Mouse (Mus musculus): ENCODE data around the gene S100a1. TPM values are rescaled to one million over a fixed set of nuclear protein-coding genes. Genes with fewer than 3 reads are reported as not detected.
A peak's percentile ranks its signal among the peaks of the same experiment; 100 is the strongest.

The S100a1 gene
- 100 to 1,000 TPM in 2 of 4 experiments, 10 to 100 TPM in 2; 80.7 to 112 (median 94.7) TPM for total RNA-seq (2022)

DNA sequence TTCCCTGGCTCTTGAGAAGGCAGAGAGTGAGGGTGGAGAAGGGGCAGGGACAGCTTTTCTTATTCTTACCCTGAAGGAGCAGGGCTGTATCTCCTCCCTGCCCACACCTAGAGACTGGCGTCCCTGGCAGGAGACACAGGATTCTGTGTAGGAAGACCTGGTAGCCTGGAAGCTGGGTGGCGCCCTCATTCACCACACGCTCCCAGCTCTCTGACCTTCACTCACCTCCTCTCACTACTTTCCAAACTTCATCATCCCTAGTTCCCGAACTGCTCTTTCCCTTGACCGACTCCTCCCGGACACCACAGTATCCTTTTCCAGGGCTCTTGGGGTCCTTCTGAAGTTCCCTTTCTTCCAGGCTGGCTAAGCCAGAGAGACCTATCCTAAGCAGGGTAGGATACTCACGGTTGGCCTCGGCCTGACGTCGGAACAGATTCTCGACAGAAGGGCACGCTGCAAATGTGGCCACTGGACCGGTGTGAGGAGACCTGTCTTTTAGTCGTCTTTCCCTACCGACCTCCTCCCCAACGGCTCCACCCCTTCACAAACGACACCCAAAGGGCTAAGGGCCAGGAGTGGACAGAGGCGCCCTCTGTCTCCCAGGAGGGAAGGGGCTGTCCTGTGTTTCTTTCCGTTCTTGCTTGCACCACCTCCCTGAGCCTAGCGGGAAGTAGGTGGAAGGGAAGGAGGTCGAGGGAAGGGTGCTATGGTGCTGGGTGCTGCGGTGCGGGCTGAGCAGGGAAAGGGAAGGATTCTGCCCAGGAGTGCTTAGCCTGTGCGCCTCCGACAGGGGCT is at the start of gene S100a1, which contains the start of gene S100a13:
Gene S100a1, minus strand, starts transcription at position 597 of the 795 bp plus-strand sequence.
Gene S100a13, plus strand, starts transcription at position 640 of the 795 bp plus-strand sequence.
- peak; percentile 81 for DNase-seq

DNA sequence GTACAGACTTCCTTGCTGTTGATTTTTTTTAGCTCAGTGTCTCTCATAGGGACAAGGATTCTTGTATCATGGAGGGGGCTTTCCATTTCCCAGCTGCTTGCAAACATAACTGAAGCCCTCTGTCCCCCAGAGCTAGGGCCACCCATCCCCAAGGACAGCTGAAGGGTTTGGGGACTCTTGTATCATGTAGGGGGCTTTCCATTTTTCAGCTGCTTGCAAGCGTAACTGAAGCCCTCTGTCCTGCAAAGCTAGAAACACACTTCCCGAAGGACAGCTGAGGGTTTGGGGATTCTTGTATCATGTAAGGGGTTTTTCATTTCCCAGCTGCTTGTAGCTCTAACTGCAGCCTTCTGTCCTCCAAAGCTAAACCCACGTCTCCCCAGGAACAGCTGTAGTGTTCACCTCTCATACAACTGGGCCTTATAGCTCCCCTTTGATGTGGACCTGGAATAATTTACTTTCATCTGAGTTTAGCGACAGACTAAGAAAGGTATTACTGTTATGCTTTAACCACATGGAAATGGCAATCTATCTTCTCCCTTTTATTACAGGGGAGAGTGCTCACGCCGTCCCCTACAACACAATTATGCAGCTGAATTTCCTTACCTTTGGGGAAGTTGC is 45.9 kb upstream of the S100a1 start, which contains the start of gene S100a3:
Gene S100a3, plus strand, starts transcription at position 571 of the 621 bp plus-strand sequence.
- DNase-seq, result no peak

DNA sequence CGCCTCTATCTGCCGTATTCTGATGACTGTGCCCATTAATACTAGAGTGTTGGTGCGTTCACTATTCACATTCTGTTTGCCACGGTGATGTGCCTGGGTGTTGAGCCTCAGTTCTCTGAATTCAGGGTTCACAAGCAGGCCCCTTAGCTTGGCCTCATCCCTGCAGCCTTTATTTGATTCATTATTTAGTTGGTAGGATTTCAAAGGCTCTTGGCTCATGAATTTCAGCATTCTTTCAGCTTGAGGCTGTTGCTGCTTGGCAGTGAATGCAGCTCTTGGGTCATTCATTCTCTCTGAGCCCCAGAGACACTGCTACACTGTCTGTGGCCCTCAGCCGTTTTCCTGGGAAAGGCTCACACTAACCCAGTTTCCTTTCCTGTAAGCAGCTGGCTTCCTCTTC is 41.8 kb upstream of the S100a1 start:
- no peak for DNase-seq

DNA sequence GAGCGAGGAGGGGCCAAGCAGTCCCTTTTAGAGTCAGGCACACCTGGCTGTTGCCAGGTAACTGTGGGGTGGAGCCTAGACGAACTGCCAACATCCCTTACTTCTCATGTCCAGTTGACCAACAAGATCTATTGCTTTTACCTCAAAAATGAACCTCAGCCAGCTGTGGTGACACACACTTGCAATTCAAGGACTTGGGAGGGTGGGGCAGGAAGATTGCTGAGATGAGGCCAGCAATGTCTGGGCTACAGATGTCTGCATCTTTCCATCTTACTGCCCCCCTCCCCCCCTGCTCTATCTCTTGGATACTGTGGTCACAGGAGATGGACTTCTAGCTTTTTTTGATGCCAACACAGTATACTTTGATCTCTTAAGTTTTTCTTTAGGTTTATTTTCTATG is 38.0 kb upstream of the S100a1 start:
- peak; percentile 31 for DNase-seq

GRCm38 (mm10) chr3:90550421-90550790 is 36.2 kb upstream of the S100a1 start:
- no peak for DNase-seq

GRCm38 (mm10) chr3:90549676-90550420 is 35.7 kb upstream of the S100a1 start:
- DNase-seq, result no peak

DNA sequence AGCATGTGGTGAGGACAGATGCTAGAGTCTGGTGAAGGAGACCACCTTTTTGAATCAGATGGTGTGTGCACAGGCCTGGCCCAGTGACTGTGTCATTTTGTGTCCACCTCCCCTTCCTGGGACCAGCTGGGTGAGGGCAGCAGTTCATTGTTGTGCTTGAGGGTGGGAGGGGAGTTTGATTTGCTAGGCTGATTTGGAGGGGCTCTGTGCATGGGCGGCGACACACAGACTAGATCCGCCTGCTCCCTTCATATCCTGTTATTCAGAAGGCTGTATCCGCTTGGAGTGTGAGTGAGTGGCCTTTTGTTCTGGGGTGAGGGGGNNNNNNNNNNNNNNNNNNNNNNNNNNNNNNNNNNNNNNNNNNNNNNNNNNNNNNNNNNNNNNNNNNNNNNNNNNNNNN is 26.7 kb upstream of the S100a1 start:
- DNase-seq, result no peak

DNA sequence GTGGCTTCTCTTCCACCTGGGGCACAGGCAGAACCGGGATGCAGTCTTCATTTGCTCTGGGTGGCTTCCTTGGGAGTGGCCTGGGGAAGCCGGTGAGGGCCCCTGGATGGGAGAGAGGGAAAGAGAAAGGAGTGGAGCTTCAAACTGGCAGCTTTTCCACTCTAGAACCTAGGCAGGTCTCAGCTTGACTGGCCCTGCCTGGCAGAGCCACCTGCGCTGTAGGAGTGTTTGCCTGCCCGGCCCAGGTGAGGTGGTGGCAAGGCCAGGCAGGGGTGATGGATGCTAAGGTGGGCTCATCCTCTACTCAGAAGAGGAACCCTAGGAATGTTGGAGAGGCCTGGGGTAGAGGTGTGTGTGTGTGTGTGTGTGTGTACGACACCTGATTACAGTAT is 23.7 kb upstream of the S100a1 start:
- no peak for DNase-seq

DNA sequence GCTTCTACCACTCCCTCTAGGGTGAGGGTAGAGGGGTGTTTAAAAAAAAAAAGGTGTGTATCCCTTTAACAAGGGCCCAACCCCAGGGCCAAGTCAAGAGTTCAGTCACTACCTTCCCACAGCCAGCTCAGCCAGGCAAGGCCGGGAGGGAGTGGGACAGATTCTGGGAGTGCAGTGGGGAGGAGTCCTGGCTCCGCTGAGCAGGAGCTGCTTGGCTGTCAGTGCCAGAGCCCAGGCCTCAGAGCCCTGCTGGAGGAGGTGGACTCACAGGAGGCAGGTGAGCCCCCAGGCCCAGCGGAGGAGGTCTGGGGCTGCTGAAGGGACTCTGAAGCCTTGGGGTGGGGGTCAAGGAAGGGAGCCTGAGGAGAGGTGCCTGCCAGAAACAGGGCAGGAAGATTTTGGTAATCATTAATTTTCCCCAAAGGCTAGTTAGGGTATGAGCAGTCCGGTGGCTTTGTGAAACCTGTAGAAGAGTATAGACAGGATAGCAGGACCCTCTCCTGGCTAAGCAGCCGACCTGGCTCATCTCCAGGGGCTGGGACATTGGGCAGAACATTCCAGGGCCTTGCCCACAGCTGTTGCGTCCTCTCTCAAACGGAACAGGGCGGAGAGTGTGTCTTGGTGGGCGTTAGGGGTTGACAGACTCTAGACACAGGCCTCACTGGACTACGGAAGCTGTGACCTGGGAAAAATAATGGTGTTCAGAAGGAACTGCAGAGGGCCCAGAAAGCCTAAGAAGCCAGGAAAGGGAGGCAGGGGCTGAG is 23.1 kb upstream of the S100a1 start, which contains the start of gene S100a16:
Gene S100a16, plus strand, starts transcription at position 114 of the 764 bp plus-strand sequence.
- DNase-seq, result peak; percentile 78

- DNase-seq, result no peak
Observed at GRCm38 (mm10) chr3:90535446-90535845, 21.3 kb upstream of the S100a1 start.

GRCm38 (mm10) chr3:90531713-90532112 is 17.5 kb upstream of the S100a1 start:
- DNase-seq, result no peak

DNA sequence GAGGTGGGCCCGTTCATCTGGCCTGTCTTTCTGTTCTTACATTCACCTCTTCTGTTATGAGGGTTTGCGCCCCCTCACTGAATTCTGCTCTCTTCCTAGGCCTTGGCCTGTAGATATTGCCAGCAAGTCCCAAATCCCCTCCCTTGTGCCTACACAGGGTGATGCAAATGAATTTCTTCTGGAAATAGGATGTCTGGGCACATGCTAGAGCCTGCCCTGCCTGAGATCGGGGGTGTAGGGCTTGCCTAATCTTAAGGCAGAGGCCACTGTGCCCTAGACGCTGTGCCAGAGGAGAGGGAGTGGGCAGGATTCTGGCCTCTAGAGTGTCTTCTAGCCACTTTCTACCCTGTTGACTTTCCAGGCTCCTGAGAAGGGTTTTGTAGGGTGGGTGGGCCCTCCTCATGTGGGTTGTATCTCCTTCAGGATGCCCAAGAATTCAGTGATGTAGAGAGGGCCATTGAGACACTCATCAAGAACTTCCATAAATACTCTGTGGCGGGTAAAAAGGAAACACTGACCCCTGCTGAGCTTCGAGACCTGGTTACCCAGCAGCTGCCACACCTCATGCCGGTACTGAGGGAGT is 13.2 kb upstream of the S100a1 start:
- DNase-seq, result no peak

DNA sequence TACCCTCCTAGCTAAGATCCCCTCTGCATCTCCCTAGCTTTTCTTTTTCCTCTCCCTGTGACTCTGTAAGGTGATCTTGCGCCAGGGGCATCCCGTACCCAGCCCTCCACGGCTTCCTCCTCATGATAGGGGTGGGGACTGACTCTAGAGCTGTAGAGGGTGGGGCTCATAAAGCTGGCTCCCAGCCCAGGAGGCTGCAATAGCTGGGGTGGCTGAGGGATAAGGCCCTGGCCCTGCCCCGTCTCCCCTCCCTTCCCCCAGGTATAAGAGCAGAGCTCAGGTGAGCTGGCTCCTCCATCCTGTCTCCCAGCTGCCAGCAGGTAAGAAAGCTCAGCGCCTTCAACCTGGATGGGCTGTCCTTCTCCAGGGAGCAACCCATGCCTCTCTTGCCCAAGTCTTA is 12.4 kb upstream of the S100a1 start, which contains the start of gene S100a14:
Gene S100a14, plus strand, starts transcription at position 277 of the 400 bp plus-strand sequence.
- DNase-seq, result no peak

GRCm38 (mm10) chr3:90526076-90526475 is 11.9 kb upstream of the S100a1 start:
- DNase-seq, result no peak

GRCm38 (mm10) chr3:90525421-90525820 is 11.2 kb upstream of the S100a1 start:
- DNase-seq, result no peak

- no peak for DNase-seq
Observed at GRCm38 (mm10) chr3:90517711-90518110, 3.5 kb upstream of the S100a1 start.

GRCm38 (mm10) chr3:90515789-90516188 is 1.6 kb upstream of the S100a1 start:
- no peak for DNase-seq

GRCm38 (mm10) chr3:90515242-90515641 is 1.1 kb upstream of the S100a1 start:
- no peak for DNase-seq

DNA sequence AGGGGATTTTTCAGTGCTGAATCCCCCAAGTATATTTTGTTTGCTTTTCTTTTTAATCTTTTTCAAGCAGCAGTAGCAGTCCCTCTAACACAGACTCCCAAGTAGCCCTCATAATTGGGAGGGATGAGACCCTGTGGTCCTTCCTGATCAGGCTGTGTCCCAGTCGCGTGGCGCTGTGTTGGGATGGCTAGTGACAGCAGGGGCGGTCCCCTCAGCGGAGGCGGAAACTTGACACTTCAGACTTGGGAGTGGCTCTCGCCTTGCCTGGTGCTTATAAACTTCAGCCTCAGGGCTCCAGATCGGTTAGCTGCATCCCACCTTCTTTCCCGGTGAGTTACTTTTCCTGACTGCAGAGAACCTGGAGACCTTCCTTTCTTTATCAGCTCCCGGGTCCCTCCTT is 499 bp upstream of the S100a1 start:
- peak; percentile 67 for DNase-seq

DNA sequence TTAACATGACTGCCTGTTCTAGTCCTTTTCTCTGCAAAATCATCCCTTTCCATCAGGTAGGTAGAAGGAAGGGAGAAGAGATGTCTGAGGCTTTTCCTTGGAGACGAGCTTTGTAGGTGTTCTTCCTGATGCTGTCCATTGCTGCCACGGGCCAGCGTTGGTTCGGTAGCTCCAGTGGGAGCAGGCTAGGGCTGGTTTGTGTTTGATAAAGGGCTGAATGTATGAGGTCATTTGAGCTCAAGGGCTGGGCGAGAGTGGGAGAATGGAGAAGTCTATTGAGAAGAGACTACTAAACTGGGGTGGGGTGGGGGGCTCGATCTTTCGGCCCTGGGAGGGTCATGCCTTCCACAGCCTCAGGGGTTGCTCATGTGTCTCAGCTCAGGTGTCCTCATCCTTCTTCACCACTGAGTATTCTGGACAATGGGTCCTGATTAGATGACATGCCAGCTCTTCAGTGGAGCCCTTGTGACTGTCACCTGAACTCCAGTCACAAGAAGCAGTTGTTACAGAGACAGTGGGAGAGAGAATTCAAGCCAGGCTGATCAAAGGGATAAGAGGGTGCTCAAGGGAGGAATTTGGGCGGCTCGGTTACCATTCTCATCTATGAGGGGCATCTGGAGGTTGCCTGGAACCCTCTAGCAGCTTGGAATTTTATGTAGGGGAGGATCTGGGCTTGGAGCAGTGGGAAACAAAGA is 1.1 kb downstream of the S100a1 start:
- DNase-seq, result no peak

- no peak for DNase-seq
Observed at GRCm38 (mm10) chr3:90512276-90512675, 1.9 kb downstream of the S100a1 start.

Measured in adrenal gland, adult 8-10 months (tissue).